Mouse (Mus musculus) right cerebral cortex, postnatal 10 days (tissue): ENCODE results near the gene Ankmy1.

Experiments
- DNase-seq, 2 experiments: peaks; one replicate each; pipeline ENCODE4 v3.0.0; 2021; ENCODE audit warnings: low spot score in 2 of 2

Gene Ankmy1

DNA sequence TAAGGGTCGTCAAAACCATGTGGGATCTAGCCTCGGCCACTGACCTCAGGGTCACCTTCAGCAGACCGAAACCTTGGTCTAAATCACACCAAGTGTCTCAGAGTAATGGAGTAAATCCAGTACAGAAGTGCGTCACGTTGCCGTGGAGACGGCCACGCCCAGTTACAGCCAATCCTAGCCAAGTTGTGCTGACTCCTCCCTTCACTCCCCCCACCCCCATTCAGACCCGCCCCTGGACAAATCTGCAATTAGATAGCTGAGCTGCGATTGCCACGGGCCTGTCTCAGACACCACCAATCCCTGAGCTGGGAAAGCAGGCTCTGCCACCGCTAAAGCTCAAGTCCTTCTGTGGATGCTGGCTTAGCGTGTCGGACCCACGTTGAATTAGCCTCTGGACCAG lies at the start of gene Ankmy1:
Gene Ankmy1, minus strand, starts transcription at position 121 of the 400 bp plus-strand sequence.
- DNase-seq, result peak; percentile 89 to 93

DNA sequence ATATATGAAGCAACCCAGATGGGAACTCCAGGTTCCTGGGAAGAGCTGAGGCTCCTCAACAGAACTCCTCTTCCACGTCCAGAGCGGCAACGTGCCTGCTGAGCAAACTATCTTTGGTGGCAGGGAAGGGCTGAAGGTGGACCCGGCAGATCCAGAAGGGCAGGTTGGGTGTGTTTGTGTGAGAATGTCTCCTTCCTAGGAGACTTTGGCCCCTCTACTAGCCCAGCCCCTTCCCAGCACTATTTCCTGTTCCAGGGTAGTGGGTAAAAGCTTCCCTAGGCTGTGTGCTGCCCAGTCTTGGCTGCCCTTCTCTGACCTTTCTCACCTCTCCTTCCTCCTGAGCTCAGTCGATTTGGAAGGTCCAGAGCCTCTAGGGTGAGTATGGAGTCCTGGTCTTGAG lies 47.9 kb upstream of the Ankmy1 start, which contains the start of gene Gpr35:
Gene Gpr35, plus strand, starts transcription at position 259 of the 400 bp plus-strand sequence.
- peak; percentile 13 to 19 for DNase-seq

DNA sequence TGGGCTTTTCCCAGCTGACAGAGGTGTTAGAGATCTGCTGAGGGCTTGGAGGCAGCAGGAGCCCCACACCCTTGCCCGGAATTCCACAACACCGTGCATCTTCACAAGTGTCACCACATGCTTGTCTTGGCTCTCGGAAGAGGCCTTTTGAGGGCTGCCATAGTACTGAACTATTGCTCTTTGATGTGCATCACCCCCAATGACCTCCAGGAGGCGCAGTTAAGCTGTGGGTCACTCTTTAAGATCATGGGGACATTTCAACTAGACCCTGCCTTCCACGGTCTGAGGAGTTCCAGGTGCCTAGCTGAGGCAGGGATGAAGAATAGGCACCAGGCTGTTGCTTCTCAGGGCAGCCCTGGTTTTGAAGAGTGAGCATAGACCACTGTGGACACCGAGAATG lies 46.7 kb upstream of the Ankmy1 start:
- peak; percentile 21 to 23 for DNase-seq

DNA sequence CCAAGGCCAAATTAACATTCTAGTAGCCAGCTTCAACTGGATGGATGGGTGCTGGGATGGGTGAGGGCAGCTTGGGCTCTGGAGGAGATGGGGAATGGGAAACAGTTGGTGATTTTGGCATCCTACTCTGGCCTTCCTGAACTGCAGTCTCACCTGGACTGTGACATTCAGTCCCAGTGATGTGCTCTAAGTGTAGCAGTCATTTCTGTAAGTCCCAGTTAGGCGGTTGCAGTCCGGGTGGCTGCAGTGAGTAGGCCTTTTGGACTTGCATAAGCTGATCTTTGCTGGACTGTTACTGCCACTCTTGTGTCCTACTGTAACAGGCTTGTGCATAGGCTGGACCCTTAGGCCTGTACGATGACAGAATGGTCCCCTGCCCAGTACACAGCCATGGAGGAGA lies 45.3 kb upstream of the Ankmy1 start:
- peak in 1 of 2 experiments; percentile 18 for DNase-seq

DNA sequence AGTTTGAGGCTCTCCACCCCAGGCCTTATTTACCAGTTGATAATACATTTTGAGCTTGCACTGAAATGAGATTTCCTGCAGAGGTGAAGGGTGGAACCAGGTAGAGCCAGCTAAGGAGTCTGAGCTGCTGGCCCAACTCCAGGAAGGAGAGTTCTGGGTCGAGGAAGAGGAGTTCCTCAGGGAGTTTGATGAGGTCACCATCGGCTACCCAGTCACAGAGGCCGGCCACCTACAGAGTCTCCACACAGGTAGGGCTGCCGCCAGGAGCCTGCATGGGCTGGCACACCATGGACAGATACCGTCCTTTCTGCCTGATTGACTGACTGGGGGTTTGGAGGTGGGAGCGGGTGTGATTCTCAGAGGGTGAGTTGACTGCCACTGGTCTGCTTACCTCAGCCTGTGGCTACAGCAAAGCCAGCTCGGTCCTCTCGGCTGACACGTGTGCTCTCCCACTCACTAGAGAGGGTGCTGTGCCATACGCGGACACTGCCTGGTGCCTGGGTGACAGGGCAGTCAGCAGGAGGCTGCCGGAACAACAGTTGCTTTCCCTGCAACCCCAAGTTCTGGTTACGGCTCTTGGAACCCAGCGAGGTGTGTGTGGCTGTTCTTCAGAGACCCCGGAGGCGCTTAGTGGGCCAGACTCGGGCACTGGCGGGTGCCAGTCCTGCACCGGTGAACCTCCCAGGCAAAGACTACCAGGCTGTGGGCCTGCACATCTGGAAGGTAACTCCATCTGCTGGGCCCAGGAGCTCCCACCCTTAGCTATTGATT lies 40.7 kb upstream of the Ankmy1 start:
- no peak for DNase-seq

DNA sequence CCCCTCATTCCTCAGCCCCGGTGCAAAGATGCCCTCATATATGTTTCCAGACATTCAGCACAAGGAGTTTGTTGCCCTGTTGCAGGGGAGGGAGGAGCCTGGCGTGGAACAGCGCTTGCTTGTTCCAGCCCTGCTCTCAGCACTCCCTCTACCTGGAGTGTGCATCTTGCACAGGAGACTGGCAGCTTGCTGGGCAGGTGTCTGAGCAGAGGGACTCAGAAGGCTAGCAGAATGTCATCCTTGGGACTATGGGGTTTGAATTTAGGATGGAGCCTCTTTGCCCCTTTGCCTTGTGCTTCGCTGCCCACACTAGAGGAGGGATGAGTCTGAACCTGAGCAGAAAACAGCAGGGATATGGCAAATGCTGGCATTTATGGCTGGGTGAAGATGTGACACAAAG lies 37.0 kb upstream of the Ankmy1 start:
- DNase-seq, result no peak

DNA sequence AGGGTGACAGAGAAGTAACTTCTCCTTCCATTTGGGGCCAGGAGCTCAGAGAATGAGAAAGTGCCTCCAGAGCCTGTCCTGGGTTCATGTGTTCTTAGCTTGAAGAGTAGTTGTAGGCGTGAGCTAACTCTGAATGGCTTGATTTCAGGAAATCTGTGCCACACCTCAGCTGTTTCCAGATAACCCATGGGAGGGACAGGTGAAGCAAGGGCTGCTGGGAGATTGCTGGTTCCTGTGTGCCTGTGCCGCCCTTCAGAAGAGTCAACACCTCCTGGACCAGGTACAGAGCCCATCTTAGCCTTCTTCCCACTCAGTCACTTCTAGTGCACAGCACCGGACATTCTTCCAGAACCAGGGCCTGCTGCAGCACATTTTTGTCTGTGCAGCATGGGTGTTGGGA lies 35.1 kb upstream of the Ankmy1 start:
- DNase-seq, result no peak

DNA sequence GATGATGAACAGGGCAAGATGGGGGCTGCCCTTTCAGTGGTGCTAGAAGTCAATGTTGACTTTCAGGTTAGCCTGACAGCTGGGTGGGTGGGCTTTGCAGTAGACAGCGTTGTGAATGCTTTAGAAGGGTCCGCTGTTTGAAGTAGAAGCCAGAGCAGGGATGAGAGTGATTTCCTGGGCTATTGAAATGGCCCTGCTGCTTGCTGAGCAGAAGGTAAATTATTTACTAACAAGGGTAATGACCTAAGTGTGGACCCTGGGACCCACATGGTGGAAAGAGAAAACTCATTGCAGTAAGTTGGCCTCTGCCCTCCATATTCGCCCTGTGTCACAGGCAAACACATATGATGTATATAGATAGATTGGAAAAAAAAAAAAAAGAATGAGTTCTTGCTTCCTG lies 33.8 kb upstream of the Ankmy1 start:
- DNase-seq, result no peak

DNA sequence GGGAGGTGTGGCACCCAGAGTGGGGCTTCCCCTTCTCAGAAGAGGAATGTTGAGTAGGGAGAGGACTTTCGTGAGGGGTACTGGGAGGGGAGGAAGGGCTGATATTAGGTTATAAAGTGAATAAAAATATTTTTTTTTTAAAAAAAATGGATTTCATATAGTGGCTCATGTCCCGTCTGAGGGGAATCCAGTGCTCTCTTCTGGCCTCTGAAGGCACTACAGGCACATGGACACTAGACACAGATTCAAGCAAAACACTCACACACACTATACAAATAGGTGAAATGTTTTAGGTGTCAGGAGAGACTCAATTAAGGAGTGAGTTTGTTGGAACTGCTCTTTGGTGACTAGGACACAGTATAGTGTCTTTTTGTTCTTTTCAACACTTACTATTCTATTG lies 33.3 kb upstream of the Ankmy1 start:
- no peak for DNase-seq

DNA sequence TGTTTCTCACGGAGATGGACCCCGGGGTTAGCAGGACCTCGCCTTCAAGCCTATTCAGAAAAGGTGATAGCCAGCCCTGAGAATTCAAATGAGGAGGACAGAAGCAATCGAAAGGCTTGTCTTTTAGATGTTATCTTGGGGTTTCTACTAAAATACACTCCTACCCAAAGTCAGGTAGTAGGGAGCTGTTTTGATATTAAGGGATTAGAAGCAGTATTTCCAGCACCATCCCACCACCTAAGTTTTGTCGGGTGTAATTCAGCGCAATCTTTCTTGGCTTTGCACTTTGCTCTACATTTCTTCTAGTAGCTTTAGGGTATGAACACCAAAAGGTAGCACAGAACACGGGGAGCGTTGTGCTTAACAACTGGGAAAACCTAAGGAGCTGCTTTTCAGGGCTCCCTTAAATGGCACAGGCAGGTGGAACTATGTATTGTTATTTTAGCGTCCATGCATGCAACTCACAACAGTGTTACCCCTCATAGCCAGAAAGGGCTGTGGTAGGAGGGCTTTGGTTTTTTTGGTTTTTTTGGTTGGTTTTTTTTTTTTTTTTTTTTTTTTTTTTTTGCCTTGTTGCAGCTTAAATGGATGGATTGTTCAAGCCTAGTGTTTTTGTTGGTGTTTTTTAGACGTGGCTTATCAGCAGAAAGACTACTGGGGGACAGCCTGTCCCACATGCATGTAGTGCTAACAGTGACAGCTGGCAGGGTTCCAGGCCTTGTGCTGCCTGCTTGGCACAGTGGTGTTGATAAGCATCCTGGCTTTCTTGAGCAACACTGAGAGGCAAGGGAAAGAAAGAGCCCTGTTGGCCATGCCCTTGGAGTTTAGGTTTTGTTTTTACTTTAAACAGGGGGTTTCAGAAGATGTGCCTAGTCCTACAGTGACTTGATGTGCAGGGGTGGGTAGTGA lies 32.6 kb upstream of the Ankmy1 start:
- DNase-seq, result peak; percentile 64 to 68

DNA sequence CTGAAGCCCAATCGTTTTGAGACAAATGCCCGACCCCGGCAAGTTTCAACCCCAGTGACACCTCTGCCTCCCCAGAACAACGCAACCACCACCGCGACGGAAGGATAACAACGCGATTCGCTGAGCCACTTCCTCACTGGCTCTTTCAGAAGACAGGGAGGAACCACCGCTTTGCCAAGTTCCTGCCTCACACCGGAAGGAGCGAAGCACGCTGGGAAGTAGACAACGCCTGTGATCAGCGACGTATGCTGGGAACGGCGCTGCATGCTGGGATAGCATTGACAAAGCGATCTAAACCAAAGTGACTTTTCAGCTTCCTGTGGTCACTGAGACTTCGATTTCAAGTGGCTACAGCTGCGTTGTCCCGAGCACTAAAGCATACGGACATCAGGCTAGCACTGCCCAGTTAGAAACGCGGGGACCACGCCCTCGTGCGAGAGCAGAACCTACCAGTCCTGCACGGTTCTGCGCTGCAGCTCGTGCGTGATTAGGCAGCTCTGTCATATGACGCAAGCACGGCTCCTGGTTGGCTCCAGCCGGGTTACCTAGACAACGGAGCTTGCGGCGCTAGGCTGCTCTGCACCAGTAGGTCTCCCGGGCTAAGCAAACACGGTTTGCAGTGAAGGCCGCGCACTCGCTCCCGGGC lies 31.6 kb upstream of the Ankmy1 start, which contains the start of gene Capn10:
Gene Capn10, plus strand, starts transcription at position 195 of the 646 bp plus-strand sequence.
- peak; percentile 96 to 98 for DNase-seq

DNA sequence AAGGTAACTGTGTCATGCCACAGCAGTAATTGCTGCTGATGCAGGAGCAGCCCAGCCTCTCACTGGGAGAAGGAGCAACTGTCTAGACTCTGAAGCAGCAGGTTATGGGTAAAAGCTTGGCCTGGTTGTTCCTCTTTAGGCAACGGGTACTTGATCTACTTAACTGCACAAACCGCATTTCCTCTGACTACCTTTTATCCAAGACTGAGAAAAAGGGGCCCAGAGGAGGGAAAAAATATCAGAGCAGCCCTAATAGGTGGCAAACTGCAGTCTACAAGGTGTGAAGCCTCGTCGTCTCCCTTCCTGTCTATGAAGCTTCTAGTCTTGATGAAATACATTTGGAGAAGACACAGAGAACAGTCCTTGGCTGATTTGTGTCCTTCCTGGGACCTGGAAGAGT lies 30.9 kb upstream of the Ankmy1 start:
- no peak for DNase-seq

DNA sequence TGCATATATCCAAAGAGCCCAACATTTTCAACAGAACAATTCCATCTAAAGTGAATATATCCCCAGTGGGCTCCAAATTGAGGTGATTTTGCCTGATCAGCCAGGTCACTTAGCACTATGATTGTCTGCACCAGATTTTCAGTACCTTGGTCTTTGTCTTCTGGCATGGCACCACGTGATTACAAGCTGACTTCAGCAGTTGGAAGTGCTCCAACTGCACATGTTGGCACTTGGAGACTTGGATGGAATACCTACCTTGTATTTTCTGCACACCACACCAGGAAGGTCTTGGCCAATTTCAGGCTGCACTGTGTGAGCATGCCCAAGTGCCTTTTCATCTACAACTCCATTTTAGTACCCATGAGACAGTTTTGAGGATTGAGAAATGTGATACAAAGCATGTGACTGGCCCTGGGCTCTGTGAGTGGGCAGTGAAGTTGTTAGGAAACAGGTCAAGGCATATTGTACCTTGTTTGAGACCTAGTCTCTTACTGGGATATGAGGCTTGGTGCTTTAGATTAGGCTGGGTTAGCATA lies 27.5 kb upstream of the Ankmy1 start:
- no peak for DNase-seq

DNA sequence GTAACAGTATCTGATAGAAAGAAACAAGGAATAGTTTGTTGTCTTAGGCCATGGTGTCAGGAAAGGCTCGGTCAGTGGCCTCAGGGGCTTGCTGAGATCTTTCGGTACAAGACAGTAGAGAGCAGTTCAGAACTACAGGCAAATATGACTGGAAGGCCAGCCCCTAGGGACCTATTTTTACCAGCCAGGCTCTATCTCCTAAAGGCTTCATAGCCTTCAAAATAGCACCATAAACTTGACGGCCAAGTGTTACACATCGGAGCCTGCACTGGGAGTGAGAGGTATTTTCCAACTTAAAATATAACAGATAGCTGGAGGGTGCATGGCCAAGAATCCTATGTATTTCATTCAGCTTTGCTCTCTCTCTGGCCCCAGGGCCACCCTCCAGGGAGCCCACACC lies 18.8 kb upstream of the Ankmy1 start:
- no peak for DNase-seq

DNA sequence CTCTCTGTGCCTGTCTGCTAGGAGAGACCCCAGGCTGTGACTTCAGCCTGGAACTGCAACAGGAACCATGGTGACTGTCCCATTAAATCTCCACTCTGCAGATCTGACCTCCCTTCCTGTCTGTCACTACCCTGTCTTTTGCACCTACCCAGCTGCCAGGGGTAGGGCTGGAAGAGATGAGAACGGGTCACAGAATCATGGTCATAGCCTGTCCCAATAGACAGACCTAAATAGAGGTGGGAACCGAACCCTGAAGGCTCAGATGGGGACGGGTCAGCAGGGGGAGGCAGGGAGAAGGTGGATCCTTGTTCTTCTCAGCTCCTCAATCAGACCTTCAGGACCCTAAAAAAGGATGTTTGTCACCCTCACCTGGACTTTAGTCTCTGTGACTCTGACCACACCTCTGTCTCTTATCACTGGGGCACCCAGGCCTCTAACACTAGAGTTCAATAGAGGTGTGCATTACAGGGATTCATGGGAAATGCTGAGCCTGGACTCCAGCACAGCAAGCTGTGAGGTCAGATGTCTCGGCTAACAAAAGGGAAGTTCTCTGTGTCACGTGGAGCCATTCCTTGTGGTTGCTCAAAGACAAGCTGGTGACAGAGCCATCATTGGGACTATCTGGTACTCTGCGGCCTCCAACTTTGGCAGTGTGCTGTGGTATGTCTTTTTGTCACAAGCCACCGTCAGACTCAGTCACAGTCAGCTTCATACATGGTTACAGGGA lies 17.9 kb upstream of the Ankmy1 start:
- DNase-seq, result no peak

DNA sequence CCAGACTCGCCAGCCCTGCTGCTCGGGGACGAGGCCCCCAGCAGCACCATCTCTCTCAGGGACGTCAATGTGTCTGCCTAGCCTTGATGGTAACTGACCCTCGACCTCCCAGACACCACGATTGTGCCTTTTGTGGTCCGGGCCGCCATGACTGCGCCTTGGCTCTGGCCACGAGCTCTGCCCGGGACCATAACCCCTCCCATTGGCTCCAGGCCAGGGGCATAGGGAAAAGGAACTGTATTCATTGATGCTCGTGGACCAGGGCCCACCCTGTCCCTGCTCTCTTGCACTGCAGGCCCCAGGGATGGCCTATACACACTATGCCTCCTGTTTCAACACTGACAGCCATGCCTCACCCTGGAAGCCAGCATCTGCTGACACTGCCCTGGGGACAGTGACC lies 17.1 kb upstream of the Ankmy1 start:
- DNase-seq, result peak; percentile 48 to 57

DNA sequence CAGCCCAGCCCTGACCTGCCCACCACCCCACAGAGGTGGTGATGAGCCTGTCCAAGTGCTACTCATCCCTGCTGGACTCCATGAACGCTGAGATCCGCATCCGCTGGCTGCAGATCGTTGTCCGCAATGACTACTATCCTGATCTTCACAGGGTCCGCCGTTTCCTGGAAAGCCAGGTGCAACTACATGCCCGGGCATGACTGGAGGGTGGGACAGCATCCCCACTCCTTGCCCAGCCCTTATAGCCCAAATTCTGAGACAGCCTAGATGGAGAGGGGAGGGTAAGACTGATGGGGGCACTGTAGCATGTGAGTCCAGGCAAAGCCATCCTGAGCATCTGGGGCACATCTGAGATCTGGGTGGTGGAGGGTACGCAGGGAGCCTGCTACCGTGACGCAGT lies 16.4 kb upstream of the Ankmy1 start:
- peak in 1 of 2 experiments; percentile 23 for DNase-seq

DNA sequence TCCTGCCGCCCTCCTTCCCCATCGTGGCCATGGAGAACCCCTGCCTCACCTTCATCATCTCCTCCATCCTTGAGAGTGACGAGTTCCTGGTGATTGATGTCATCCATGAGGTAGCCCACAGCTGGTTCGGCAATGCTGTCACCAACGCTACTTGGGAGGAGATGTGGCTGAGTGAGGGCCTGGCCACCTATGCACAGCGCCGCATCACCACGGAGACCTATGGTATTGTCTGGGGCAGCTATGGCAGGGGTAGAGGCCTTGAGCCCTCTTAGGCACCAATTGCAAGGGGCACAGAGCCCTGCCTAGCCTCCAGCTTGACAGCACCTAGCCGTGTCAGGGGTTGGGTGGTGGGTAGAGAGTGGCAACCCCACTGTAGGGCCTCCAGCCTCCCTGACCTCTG lies 14.0 kb upstream of the Ankmy1 start:
- no peak for DNase-seq

DNA sequence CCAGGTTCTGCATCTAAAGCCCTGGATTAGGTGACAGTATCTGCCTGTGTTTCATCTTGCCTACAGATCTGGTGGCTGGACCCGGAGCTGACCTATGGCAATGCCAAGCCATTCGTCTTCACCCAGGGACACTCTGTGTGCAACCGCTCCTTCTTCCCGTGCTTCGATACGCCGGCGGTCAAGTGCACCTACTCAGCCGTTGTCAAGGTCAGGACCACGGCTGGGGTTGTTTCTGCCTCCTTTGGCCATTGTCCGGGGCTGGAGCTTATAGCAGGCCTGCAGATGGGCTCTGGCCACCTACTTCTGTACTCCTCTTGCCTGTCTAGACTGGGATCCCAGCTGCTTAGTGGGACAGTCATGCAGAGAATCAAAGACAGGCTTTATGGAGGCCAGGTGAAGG lies 12.3 kb upstream of the Ankmy1 start:
- DNase-seq, result peak in 1 of 2 experiments; percentile 35

DNA sequence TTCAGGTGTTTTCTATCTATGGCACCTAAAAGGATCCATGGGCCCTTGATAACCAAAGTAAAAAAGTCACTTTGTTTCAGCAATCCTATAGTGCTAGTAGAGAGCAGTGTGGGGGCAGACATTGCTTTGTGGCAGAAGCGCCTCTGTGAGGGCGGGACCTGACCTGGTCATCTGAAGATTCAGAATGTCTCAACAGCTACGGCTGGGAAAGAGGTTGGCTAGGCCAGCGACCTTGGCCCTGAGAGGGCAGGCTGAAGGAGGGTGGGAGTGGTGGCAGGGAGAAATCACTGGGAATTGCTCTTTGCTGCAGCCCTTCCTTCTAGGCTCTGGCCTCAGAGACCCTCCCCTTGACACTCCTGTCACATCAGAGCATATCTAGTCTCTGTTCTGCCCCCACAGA lies 11.5 kb upstream of the Ankmy1 start:
- peak in 1 of 2 experiments; percentile 33 for DNase-seq

DNA sequence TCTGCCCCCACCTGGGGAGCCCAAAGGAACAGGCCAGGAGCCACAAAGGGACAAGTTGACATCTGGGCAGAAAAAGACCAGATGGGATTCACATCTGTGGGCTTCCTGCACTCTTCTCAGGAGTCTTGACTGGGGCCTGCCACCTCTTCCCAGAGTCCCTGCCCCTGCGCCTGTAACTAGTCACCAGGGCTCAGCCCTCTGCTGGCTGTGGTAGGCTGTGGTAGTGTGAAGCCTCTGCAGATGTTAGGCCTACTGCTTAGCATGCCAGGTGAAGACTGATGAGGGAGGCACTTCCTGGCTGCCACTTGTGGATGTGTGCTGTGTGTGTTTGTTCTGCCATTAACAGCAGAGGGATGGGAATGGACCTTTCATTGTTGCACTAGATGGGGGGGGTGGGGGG lies 9.6 kb upstream of the Ankmy1 start:
- DNase-seq, result no peak
